Mouse (Mus musculus) heart, embryonic 13.5 days (tissue): ENCODE measurements around the gene Mthfd1. TPM values are rescaled to one million over a fixed set of nuclear protein-coding genes. Genes with fewer than 3 reads are reported as not detected.
A peak's percentile ranks its signal among the peaks of the same experiment; 100 is the strongest.
"Not testable (repeated sequence)": the region's sequence is repeated elsewhere in the genome, so short reads cannot be mapped to it uniquely, and the experiment has no call there.

Experiments used
- ATAC-seq: fragments of 200-750 bp; cut with Nextera tagmentation; 2 replicates; pipeline ENCODE4 v1.8.0; 2017; ENCODE audit warnings: moderate TSS enrichment; ENCODE audit not compliant: insufficient number of reproducible peaks, low FRiP score, low TSS enrichment; ENCODE audit errors: extremely low read depth
- H3K27ac ChIP-seq: fragments of 300-500 bp; sonication (generic); replicated peaks from 2 replicates; pipeline ENCODE4 v1.5.1; 2015; ENCODE audit warnings: moderate library complexity, mild to moderate bottlenecking, inconsistent platforms
- H3K27me3 ChIP-seq: fragments of 300-500 bp; sonication (generic); replicated peaks from 2 replicates; pipeline ENCODE4 v1.6.1; 2015; ENCODE audit warnings: mild to moderate bottlenecking, inconsistent platforms
- H3K36me3 ChIP-seq: fragments of 300-500 bp; sonication (generic); 2 replicates; pipeline ENCODE4 v1.6.1; 2015; ENCODE audit warnings: mild to moderate bottlenecking, inconsistent platforms
- H3K4me1 ChIP-seq: fragments of 300-500 bp; sonication (generic); 2 replicates; pipeline ENCODE4 v1.6.1; 2015; ENCODE audit warnings: inconsistent platforms
- H3K4me2 ChIP-seq: fragments of 300-500 bp; sonication (generic); 2 replicates; pipeline ENCODE4 v1.6.1; 2015; ENCODE audit warnings: inconsistent platforms, mild to moderate bottlenecking, moderate library complexity
- H3K4me3 ChIP-seq: fragments of 300-500 bp; sonication (generic); 2 replicates; pipeline ENCODE4 v1.5.1; 2015; ENCODE audit warnings: moderate library complexity, mild to moderate bottlenecking, inconsistent platforms
- H3K9ac ChIP-seq: fragments of 300-500 bp; sonication (generic); 2 replicates; pipeline ENCODE4 v1.6.1; 2015; ENCODE audit warnings: inconsistent platforms, mild to moderate bottlenecking, moderate library complexity
- H3K9me3 ChIP-seq: fragments of 300-500 bp; sonication (generic); 2 replicates; pipeline ENCODE4 v1.6.1; 2016; ENCODE audit warnings: inconsistent platforms
- WGBS: fragments of 180-500 bp; shearing (Covaris S2); methylation state at CpG from one replicate; pipeline ENCODE4 v1.1.7; 2015; ENCODE audit warnings: mixed read lengths; 5-methylcytosine and 5-hydroxymethylcytosine counted together
- polyA plus RNA-seq: library from polyadenylated mRNA; unstranded; fragments of >200 nt; fragmentation: Nextera tagmentation; extraction: Ambion mirVana; gene quantifications from 2 replicates; pipeline ENCODE4 v1.2.1, GENCODE M21; 2015

Gene Mthfd1
- 40.1 and 41.0 TPM in 2 replicates for polyA plus RNA-seq

GRCm38 (mm10) chr12:76254725-76255498 lies at the start of gene Mthfd1:
TSS of gene Mthfd1 (plus strand) at chr12:76255298.
- Histone ChIP-seq H3K4me2 (peak within 1 kb of the TSS; percentile 97), H3K9ac (peak within 1 kb of the TSS; percentile 87), H3K27ac (peak within 1 kb of the TSS; percentile 75), H3K4me3 (peak within 1 kb of the TSS; percentile 76), H3K36me3 (no peaks in the 10 kb centered on the region), H3K27me3 (no peaks in the 10 kb centered on the region), H3K9me3 (no peaks in the 10 kb centered on the region), H3K4me1 (peaks cover 23% of the 10 kb centered on the region)
- peak; percentile 94 for ATAC-seq
- 1% methylated on average over 43 of the region's 43 CpGs for WGBS

- Histone ChIP-seq H3K4me1 (peaks cover 2% of the 10 kb centered on the region; the same call in 1 of the 2 replicates), H3K9me3 (no peaks in the 10 kb centered on the region), H3K36me3 (no peaks in the 10 kb centered on the region), H3K4me2 (no peak overlapping the region), H3K27me3 (no peaks in the 10 kb centered on the region), H3K4me3 (no peak overlapping the region), H3K9ac (no peak overlapping the region), H3K27ac (no peak overlapping the region)
- 83% methylated on average over 5 of the region's 5 CpGs for WGBS
- ATAC-seq: no peak
Observed at GRCm38 (mm10) chr12:76209429-76209974, 45.6 kb upstream of the Mthfd1 start.

- no peaks in the 10 kb centered on the region for H3K27me3 ChIP-seq
- no peak for ATAC-seq
- peaks cover 24% of the 10 kb centered on the region for H3K4me1 ChIP-seq
- no peaks in the 10 kb centered on the region for H3K36me3 ChIP-seq
- no peak overlapping the region for H3K9ac ChIP-seq
- H3K9me3 ChIP-seq: no peaks in the 10 kb centered on the region
- peak overlapping the region; percentile 19; the same call in 1 of the 2 replicates for H3K4me2 ChIP-seq
- H3K4me3 ChIP-seq: no peak overlapping the region
- H3K27ac ChIP-seq: no peak overlapping the region
- WGBS: 10% methylated on average over 5 of the region's 5 CpGs
Observed at GRCm38 (mm10) chr12:76215121-76215520, 40.0 kb upstream of the Mthfd1 start.

GRCm38 (mm10) chr12:76216716-76217115 lies 38.4 kb upstream of the Mthfd1 start:
- Histone ChIP-seq H3K4me2 (peak overlapping the region; percentile 29; the same call in 1 of the 2 replicates), H3K36me3 (no peaks in the 10 kb centered on the region), H3K9ac (no peak overlapping the region), H3K4me3 (no peak overlapping the region), H3K27ac (no peak overlapping the region), H3K4me1 (peaks cover 24% of the 10 kb centered on the region), H3K9me3 (no peaks in the 10 kb centered on the region), H3K27me3 (no peaks in the 10 kb centered on the region)
- ATAC-seq: no peak
- 47% methylated on average over 11 of the region's 11 CpGs for WGBS

GRCm38 (mm10) chr12:76222104-76222503 lies 33.0 kb upstream of the Mthfd1 start:
- ATAC-seq, H3K36me3 ChIP-seq, H3K4me1 ChIP-seq, H3K27ac ChIP-seq, H3K4me3 ChIP-seq, H3K9me3 ChIP-seq, H3K9ac ChIP-seq, H3K27me3 ChIP-seq, H3K4me2 ChIP-seq: not testable (repeated sequence)
- WGBS: 34% methylated on average over 1 of the region's 8 CpGs

- Histone ChIP-seq H3K4me1 (peaks cover 4% of the 10 kb centered on the region; the same call in 1 of the 2 replicates), H3K4me3 (no peak overlapping the region), H3K9ac (no peak overlapping the region), H3K9me3 (no peaks in the 10 kb centered on the region), H3K27me3 (no peaks in the 10 kb centered on the region), H3K4me2 (no peak overlapping the region), H3K27ac (no peak overlapping the region), H3K36me3 (no peaks in the 10 kb centered on the region)
- no peak for ATAC-seq
- WGBS: 73% methylated on average over 6 of the region's 6 CpGs
Observed at GRCm38 (mm10) chr12:76230644-76231043, 24.5 kb upstream of the Mthfd1 start.

GRCm38 (mm10) chr12:76235253-76235652 lies 19.8 kb upstream of the Mthfd1 start:
- no peak for ATAC-seq
- Histone ChIP-seq H3K4me1 (peaks cover 2% of the 10 kb centered on the region; the same call in 1 of the 2 replicates), H3K4me2 (no peak overlapping the region), H3K9ac (no peak overlapping the region), H3K27me3 (no peaks in the 10 kb centered on the region), H3K36me3 (no peaks in the 10 kb centered on the region), H3K9me3 (no peaks in the 10 kb centered on the region), H3K4me3 (no peak overlapping the region), H3K27ac (no peak overlapping the region)
- WGBS: 84% methylated on average over 6 of the region's 6 CpGs

- Histone ChIP-seq H3K4me2 (no peak overlapping the region), H3K9me3 (no peaks in the 10 kb centered on the region), H3K27me3 (no peaks in the 10 kb centered on the region), H3K4me1 (0 out of 2 replicates have a peak, but pooled peaks cover 2% of the 10 kb centered on the region), H3K9ac (no peak overlapping the region), H3K36me3 (no peaks in the 10 kb centered on the region), H3K27ac (no peak overlapping the region), H3K4me3 (no peak overlapping the region)
- WGBS: 58% methylated on average over 10 of the region's 10 CpGs
- ATAC-seq: no peak
Observed at GRCm38 (mm10) chr12:76239145-76239838, 15.8 kb upstream of the Mthfd1 start.

- no peak overlapping the region for H3K4me3 ChIP-seq
- ATAC-seq: no peak
- H3K27me3 ChIP-seq: no peaks in the 10 kb centered on the region
- no peak overlapping the region for H3K9ac ChIP-seq
- H3K4me2 ChIP-seq: no peak overlapping the region
- no peaks in the 10 kb centered on the region for H3K9me3 ChIP-seq
- WGBS: 63% methylated on average over 7 of the region's 7 CpGs
- H3K27ac ChIP-seq: no peak overlapping the region
- H3K36me3 ChIP-seq: no peaks in the 10 kb centered on the region
- H3K4me1 ChIP-seq: 0 out of 2 replicates have a peak, but pooled peaks cover 2% of the 10 kb centered on the region
Observed at GRCm38 (mm10) chr12:76239839-76240571, 15.1 kb upstream of the Mthfd1 start.

- H3K36me3 ChIP-seq: no peaks in the 10 kb centered on the region
- H3K4me3 ChIP-seq: no peak overlapping the region
- no peak overlapping the region for H3K9ac ChIP-seq
- no peak overlapping the region for H3K27ac ChIP-seq
- 0 out of 2 replicates have a peak, but pooled peaks cover 2% of the 10 kb centered on the region for H3K4me1 ChIP-seq
- ATAC-seq: no peak
- no peaks in the 10 kb centered on the region for H3K27me3 ChIP-seq
- no peaks in the 10 kb centered on the region for H3K9me3 ChIP-seq
- H3K4me2 ChIP-seq: no peak overlapping the region
- WGBS: 94% methylated on average over 2 of the region's 3 CpGs
Observed at GRCm38 (mm10) chr12:76240670-76241069, 14.4 kb upstream of the Mthfd1 start.

GRCm38 (mm10) chr12:76241084-76241483 lies 14.0 kb upstream of the Mthfd1 start:
- Histone ChIP-seq H3K9me3 (no peaks in the 10 kb centered on the region), H3K4me2 (no peak overlapping the region), H3K4me1 (0 out of 2 replicates have a peak, but pooled peaks cover 2% of the 10 kb centered on the region), H3K27me3 (no peaks in the 10 kb centered on the region), H3K36me3 (no peaks in the 10 kb centered on the region), H3K9ac (no peak overlapping the region), H3K4me3 (no peak overlapping the region), H3K27ac (no peak overlapping the region)
- no peak for ATAC-seq
- WGBS: 64% methylated on average over 3 of the region's 3 CpGs
